Mouse (Mus musculus) spleen, adult 2 months (tissue): ENCODE measurements around the gene Rft1. TPM values are rescaled to one million over a fixed set of nuclear protein-coding genes. Genes with fewer than 3 reads are reported as not detected.

Experiments
- DNase-seq, 2 experiments: peaks; one replicate each; pipeline versions ENCODE4 v3.0.0 to v3.0.0-alpha.2; 2012 to 2021; ENCODE audit warnings: low spot score in 2 of 2, low read depth in 1 of 2
- H3K27ac ChIP-seq: fragments of 200-500 bp; 2 replicates; pipeline ENCODE4 v1.5.1; 2012; ENCODE audit warnings: low read length, inconsistent platforms; ENCODE audit not compliant: insufficient read depth
- H3K27me3 ChIP-seq: fragments of 200-500 bp; 2 replicates; pipeline ENCODE4 v1.6.1; 2012; ENCODE audit warnings: mild to moderate bottlenecking, moderate library complexity, low read length, inconsistent platforms; ENCODE audit not compliant: control insufficient read depth, insufficient read depth
- H3K36me3 ChIP-seq: fragments of 200-500 bp; 2 replicates; pipeline ENCODE4 v1.6.1; 2012; ENCODE audit warnings: mild to moderate bottlenecking, low read length, inconsistent platforms; ENCODE audit not compliant: control insufficient read depth, insufficient read depth
- H3K4me1 ChIP-seq: fragments of 200-500 bp; 2 replicates; pipeline ENCODE4 v1.6.1; 2011; ENCODE audit warnings: inconsistent platforms; ENCODE audit not compliant: control insufficient read depth, insufficient read depth, insufficient read length
- H3K4me3 ChIP-seq: fragments of 200-500 bp; 2 replicates; pipeline ENCODE4 v1.5.1; 2011; ENCODE audit warnings: mild to moderate bottlenecking, inconsistent platforms; ENCODE audit not compliant: insufficient read depth, insufficient read length; ENCODE audit errors: extremely low read depth
- CTCF ChIP-seq: fragments of 200-500 bp; IDR thresholded peaks from 2 replicates; pipeline ENCODE4 v1.5.1; 2011; ENCODE audit warnings: mild to moderate bottlenecking, inconsistent platforms; ENCODE audit not compliant: insufficient read depth, insufficient read length, insufficient replicate concordance; ENCODE audit errors: extremely low read depth
- POLR2A ChIP-seq: fragments of 200-500 bp; IDR thresholded peaks from 2 replicates; pipeline ENCODE4 v1.6.1; 2011; ENCODE audit warnings: low read depth, low read length, inconsistent platforms
- WGBS: fragments of 180-500 bp; shearing (Covaris S2); methylation state at CpG from one replicate; pipeline ENCODE4 v1.1.7; 2018; 5-methylcytosine and 5-hydroxymethylcytosine counted together
- polyA plus RNA-seq: library from polyadenylated mRNA; depleted of rRNA; stranded (reverse); fragments of >200 nt; gene quantifications from 2 replicates; pipeline ENCODE4 v1.2.3, GENCODE M21; 2012

The Rft1 gene
- polyA plus RNA-seq, 1 experiment, result 8.6 TPM

- DNase-seq, result no peak
- 92% methylated on average over 7 of the region's 7 CpGs for WGBS
- H3K27me3 ChIP-seq, result no peaks in the 10 kb centered on the region
- no peak overlapping the region for H3K4me3 ChIP-seq
- peaks cover 7% of the 10 kb centered on the region; the same call in 1 of the 2 replicates for H3K36me3 ChIP-seq
- no peak overlapping the region for H3K27ac ChIP-seq
- TF ChIP-seq POLR2A (no peak), CTCF (no peak)
- peaks cover 27% of the 10 kb centered on the region; the same call in 1 of the 2 replicates for H3K4me1 ChIP-seq
Measured at GRCm38 (mm10) chr14:30622130-30622529, 32.0 kb upstream of the Rft1 start.

GRCm38 (mm10) chr14:30622556-30622955 is 31.6 kb upstream of the Rft1 start:
- no peak for DNase-seq
- no peak overlapping the region for H3K27ac ChIP-seq
- no peak overlapping the region for H3K4me3 ChIP-seq
- 91% methylated on average over 8 of the region's 8 CpGs for WGBS
- no peak for TF ChIP-seq CTCF
- no peak for TF ChIP-seq POLR2A
- peaks cover 27% of the 10 kb centered on the region; the same call in 1 of the 2 replicates for H3K4me1 ChIP-seq
- peaks cover 7% of the 10 kb centered on the region; the same call in 1 of the 2 replicates for H3K36me3 ChIP-seq
- H3K27me3 ChIP-seq, result no peaks in the 10 kb centered on the region

GRCm38 (mm10) chr14:30624277-30624721 is 29.9 kb upstream of the Rft1 start:
- Histone ChIP-seq H3K4me3 (peak overlapping the region; percentile 93), H3K27me3 (no peaks in the 10 kb centered on the region), H3K4me1 (peaks cover 34% of the 10 kb centered on the region; the same call in 1 of the 2 replicates), H3K36me3 (peaks cover 7% of the 10 kb centered on the region; the same call in 1 of the 2 replicates), H3K27ac (no peak overlapping the region)
- DNase-seq, result no peak
- no peak for TF ChIP-seq POLR2A
- no peak for TF ChIP-seq CTCF
- WGBS, result 21% methylated on average over 8 of the region's 8 CpGs

- peak overlapping the region; percentile 93 for H3K4me3 ChIP-seq
- H3K4me1 ChIP-seq, result peaks cover 39% of the 10 kb centered on the region; the same call in 1 of the 2 replicates
- H3K27ac ChIP-seq, result peak overlapping the region; percentile 79
- peak in 1 of 2 experiments; percentile 51 for DNase-seq
- TF ChIP-seq CTCF (no peak), POLR2A (no peak)
- no peaks in the 10 kb centered on the region for H3K27me3 ChIP-seq
- H3K36me3 ChIP-seq, result peaks cover 7% of the 10 kb centered on the region; the same call in 1 of the 2 replicates
- WGBS, result 1% methylated on average over 39 of the region's 39 CpGs
Measured at GRCm38 (mm10) chr14:30625131-30625807, 28.9 kb upstream of the Rft1 start.

GRCm38 (mm10) chr14:30625856-30626726 is 28.1 kb upstream of the Rft1 start, which contains the start of gene Prkcd:
TSS of gene Prkcd (minus strand) at chr14:30626210.
- peak within 1 kb of the TSS; percentile 83 for H3K27ac ChIP-seq
- H3K36me3 ChIP-seq, result peaks cover 7% of the 10 kb centered on the region; the same call in 1 of the 2 replicates
- TF ChIP-seq CTCF, result no peak
- peak; percentile 81 for TF ChIP-seq POLR2A
- H3K4me3 ChIP-seq, result peak within 1 kb of the TSS; percentile 93
- peaks cover 42% of the 10 kb centered on the region for H3K4me1 ChIP-seq
- no peaks in the 10 kb centered on the region for H3K27me3 ChIP-seq
- under 1% methylated on average over 71 of the region's 71 CpGs for WGBS
- peak; percentile 72 to 86 for DNase-seq

- Histone ChIP-seq H3K4me3 (peak overlapping the region; percentile 93), H3K36me3 (peaks cover 6% of the 10 kb centered on the region; the same call in 1 of the 2 replicates), H3K27me3 (no peaks in the 10 kb centered on the region), H3K27ac (peak overlapping the region; percentile 83), H3K4me1 (peaks cover 44% of the 10 kb centered on the region)
- DNase-seq, result no peak
- TF ChIP-seq CTCF (no peak), POLR2A (no peak)
- 10% methylated on average over 12 of the region's 12 CpGs for WGBS
Measured at GRCm38 (mm10) chr14:30626756-30627742, 27.1 kb upstream of the Rft1 start.
